Mouse (Mus musculus): ENCODE measurements around the gene Grik1.

DNA sequence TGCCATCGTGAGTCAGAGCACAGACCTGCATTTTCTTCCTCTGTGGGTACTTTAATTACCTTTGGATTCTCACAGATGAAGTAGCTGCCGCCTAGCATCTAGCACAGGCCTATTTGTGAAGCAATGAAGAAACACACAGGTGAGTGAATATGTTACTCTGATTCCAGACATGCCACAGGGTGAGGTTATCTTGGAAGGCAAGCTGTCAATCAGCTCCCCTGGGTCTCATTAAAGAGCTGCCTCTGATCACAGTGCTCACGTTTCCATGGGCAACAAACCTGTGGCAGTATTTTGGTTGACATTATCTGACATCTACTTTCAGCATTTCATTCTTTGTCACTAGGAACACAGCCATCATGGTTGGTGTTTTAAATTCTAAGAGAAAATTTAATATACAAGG lies 112.7 kb downstream of the Grik1 start:
- no peak for TF ChIP-seq CTCF (IDR thresholded peaks at IDR 0.05; ENCODE audit: extremely low read depth, insufficient read length, insufficient replicate concordance, low read depth, low read length)
- no peak for TF ChIP-seq POLR2A (IDR thresholded peaks at IDR 0.05; ENCODE audit: low read depth, low read length)
